Mouse (Mus musculus): ENCODE results near the gene Tgfbr3l. TPM values are rescaled to one million over a fixed set of nuclear protein-coding genes. Genes with fewer than 3 reads are reported as not detected.
A peak's percentile ranks its signal among the peaks of the same experiment; 100 is the strongest.

The Tgfbr3l gene
- polyA plus RNA-seq, 1 experiment from 2014 or later = 2.8 TPM

DNA sequence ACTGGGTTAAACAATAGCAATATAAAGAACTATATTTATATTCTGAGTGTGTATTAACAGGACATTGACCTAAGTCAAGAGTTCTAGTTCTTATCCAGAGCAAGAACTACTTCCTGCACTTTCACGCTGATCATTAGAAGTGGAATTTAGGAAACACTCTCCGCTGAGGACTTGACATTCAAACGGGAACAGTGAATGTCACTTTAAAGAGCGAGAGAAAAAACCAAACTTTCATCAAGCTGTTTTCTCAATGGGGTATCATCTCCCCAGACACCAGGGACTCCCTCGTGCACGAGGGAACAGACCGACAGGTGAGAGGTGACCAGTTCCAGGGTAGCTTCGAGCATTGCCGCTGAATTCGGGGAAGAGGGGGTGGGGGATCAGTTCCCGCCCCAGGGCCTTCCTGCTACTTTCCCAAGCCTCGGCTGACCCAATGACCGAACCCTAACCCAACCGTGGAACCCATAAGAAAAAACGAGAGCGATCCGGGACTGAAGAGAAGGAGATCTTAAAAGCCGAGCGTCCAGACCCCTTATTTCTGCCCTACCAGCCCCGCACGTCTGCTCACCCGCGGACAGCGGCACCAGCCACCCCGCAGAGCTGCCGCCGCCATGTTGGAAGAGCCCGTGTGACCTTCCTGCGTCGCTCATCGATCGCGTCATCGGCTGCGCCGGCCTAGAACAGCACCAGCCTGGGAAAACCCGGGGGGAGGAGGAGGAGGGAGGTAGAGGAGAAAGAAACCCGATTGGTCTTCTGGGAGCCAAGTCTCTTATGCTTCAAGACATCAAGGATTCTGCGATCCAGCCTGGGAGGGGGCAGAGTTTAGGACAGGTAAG is 27.5 kb downstream of the Tgfbr3l start, which contains the start of gene Timm44:
TSS of gene Timm44 (minus strand) at position 639 of the 836 bp plus-strand sequence.
- peak within 1 kb of the TSS; percentile 84 for H3K9ac ChIP-seq (ENCODE audit: low read depth, low read length)
- peak within 1 kb of the TSS; percentile 82 for H3K27ac ChIP-seq (ENCODE audit: low read depth, low read length)
- WGBS = under 1% methylated on average over 39 of the region's 39 CpGs
- H3K9me3 ChIP-seq (ENCODE audit: control insufficient read depth, low read length) = no peaks in the 10 kb centered on the region
- H3K4me1 ChIP-seq (ENCODE audit: control insufficient read depth, insufficient read depth, low read depth, low read length) = peaks cover 9% of the 10 kb centered on the region
- peak within 1 kb of the TSS; percentile 75 for H3K4me2 ChIP-seq (ENCODE audit: low read length)
- peak within 1 kb of the TSS; percentile 76 for H3K4me3 ChIP-seq (ENCODE audit: low read length)
- H3K27me3 ChIP-seq (replicated peaks; ENCODE audit: control insufficient read depth, insufficient read depth, low read length) = no peaks in the 10 kb centered on the region
- ATAC-seq = peak; percentile 98
- peaks cover 13% of the 10 kb centered on the region for H3K36me3 ChIP-seq (ENCODE audit: control insufficient read depth, insufficient read depth, low read length)

DNA sequence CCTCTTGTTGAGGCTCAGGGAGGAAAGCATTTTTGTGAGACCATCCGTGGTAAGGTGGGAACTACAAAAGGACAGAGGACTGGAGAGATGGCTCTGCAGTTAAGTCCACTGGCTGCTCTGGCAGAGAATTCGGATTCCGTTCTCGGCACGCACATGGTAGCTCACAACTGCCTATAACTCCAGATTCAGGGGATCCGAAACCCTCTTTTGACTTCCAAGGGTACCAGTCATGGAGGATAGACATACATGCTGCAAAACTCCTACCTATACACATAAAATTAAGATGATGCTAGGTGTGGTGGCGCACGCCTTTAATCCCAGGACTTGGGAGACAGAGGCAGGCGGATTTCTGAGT is 28.1 kb downstream of the Tgfbr3l start:
- Histone ChIP-seq H3K4me1 (ENCODE audit: control insufficient read depth, insufficient read depth, low read depth, low read length) (peaks cover 9% of the 10 kb centered on the region), H3K27me3 (replicated peaks; ENCODE audit: control insufficient read depth, insufficient read depth, low read length) (no peaks in the 10 kb centered on the region), H3K9ac (ENCODE audit: low read depth, low read length) (peak overlapping the region; percentile 84), H3K36me3 (ENCODE audit: control insufficient read depth, insufficient read depth, low read length) (peaks cover 13% of the 10 kb centered on the region), H3K4me3 (ENCODE audit: low read length) (peak overlapping the region; percentile 76), H3K4me2 (ENCODE audit: low read length) (peak overlapping the region; percentile 75), H3K9me3 (ENCODE audit: control insufficient read depth, low read length) (no peaks in the 10 kb centered on the region), H3K27ac (ENCODE audit: low read depth, low read length) (peak overlapping the region; percentile 82)
- 28% methylated on average over 9 of the region's 9 CpGs for WGBS
- no peak for ATAC-seq

DNA sequence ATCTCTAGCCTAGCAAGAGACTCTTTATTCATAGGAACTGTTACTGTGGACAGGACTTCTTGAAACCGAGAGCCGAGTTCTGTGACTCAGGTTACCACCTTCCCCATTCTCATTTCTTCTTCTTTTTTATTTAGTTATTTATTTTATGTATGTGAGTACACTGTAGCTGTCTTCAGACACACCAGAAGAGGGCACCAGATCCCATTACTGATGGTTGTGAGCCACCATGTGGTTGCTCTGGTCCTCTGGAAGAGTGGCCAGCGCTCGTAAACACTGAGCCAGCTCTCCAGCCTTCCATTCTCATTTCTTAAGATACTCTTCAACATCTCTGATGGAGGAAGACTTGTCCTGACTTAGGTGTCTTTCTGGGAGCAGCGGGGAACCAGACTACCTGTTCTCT is 44.7 kb downstream of the Tgfbr3l start:
- WGBS = 89% methylated on average over 5 of the region's 5 CpGs
- Histone ChIP-seq H3K4me1 (ENCODE audit: control insufficient read depth, insufficient read depth, low read depth, low read length) (no peaks in the 10 kb centered on the region), H3K4me3 (ENCODE audit: low read length) (no peak overlapping the region), H3K9ac (ENCODE audit: low read depth, low read length) (no peak overlapping the region), H3K27ac (ENCODE audit: low read depth, low read length) (no peak overlapping the region), H3K4me2 (ENCODE audit: low read length) (no peak overlapping the region), H3K27me3 (replicated peaks; ENCODE audit: control insufficient read depth, insufficient read depth, low read length) (no peaks in the 10 kb centered on the region), H3K9me3 (ENCODE audit: control insufficient read depth, low read length) (no peaks in the 10 kb centered on the region), H3K36me3 (ENCODE audit: control insufficient read depth, insufficient read depth, low read length) (peaks cover 24% of the 10 kb centered on the region)
- peak; percentile 42; the same call in 1 of the 2 replicates for ATAC-seq

DNA sequence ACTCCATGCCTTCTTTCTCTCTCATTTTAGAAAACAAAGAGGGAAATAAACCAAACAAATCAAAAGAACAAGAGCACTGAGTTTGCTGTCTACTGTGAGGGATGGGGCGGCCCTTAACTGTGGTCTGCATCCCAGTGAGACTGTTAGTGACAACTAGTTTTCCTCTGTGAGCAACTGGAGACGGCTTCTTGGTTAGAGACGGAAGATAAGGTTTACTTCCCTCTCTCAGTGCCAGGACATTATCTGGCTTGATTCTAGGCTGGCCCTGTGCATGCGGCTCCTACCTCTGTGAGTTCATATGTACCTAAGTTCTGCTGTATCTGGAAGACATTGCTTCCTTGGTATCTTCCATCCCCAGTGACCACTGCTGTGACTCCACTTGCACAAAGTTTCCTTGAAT is 49.8 kb downstream of the Tgfbr3l start:
- H3K36me3 ChIP-seq (ENCODE audit: control insufficient read depth, insufficient read depth, low read length) = peaks cover 42% of the 10 kb centered on the region
- ATAC-seq = no peak
- no peaks in the 10 kb centered on the region for H3K4me1 ChIP-seq (ENCODE audit: control insufficient read depth, insufficient read depth, low read depth, low read length)
- no peak overlapping the region for H3K9ac ChIP-seq (ENCODE audit: low read depth, low read length)
- H3K4me2 ChIP-seq (ENCODE audit: low read length) = no peak overlapping the region
- H3K27me3 ChIP-seq (replicated peaks; ENCODE audit: control insufficient read depth, insufficient read depth, low read length) = no peaks in the 10 kb centered on the region
- no peak overlapping the region for H3K4me3 ChIP-seq (ENCODE audit: low read length)
- no peaks in the 10 kb centered on the region for H3K9me3 ChIP-seq (ENCODE audit: control insufficient read depth, low read length)
- H3K27ac ChIP-seq (ENCODE audit: low read depth, low read length) = no peak overlapping the region
- WGBS = 96% methylated on average over 4 of the region's 4 CpGs

Other genes starting within 250 kb of the Tgfbr3l start
- 0.28 and 0.82 TPM in 2 replicates for gene Cd209f, start 142.4 kb upstream of the Tgfbr3l start, polyA plus RNA-seq (2015; fragmentation: Nextera tagmentation; extraction: Ambion mirVana)
- 0.09 TPM in 1 of 2 replicates, not detected in the other for gene Cd209g, start 114.1 kb upstream of the Tgfbr3l start, polyA plus RNA-seq (2015; fragmentation: Nextera tagmentation; extraction: Ambion mirVana)
- gene Evi5l, start 81.6 kb upstream of the Tgfbr3l start, polyA plus RNA-seq (2015; fragmentation: Nextera tagmentation; extraction: Ambion mirVana) = 116 and 126 TPM in 2 replicates
- 42.8 and 43.2 TPM in 2 replicates for gene Prr36, start 30.8 kb upstream of the Tgfbr3l start, polyA plus RNA-seq (2015; fragmentation: Nextera tagmentation; extraction: Ambion mirVana)
- not detected in 2 replicates for gene Lrrc8e, start 21.4 kb upstream of the Tgfbr3l start, polyA plus RNA-seq (2015; fragmentation: Nextera tagmentation; extraction: Ambion mirVana)
- gene Map2k7, start 9.5 kb upstream of the Tgfbr3l start, polyA plus RNA-seq (2015; fragmentation: Nextera tagmentation; extraction: Ambion mirVana) = 24.8 and 28.5 TPM in 2 replicates
- gene Gm49320, start 9.3 kb upstream of the Tgfbr3l start, polyA plus RNA-seq (2015; fragmentation: Nextera tagmentation; extraction: Ambion mirVana) = 0.59 and 0.71 TPM in 2 replicates
- 71.6 and 72.2 TPM in 2 replicates for gene Snapc2, start 4.9 kb downstream of the Tgfbr3l start, polyA plus RNA-seq (2015; fragmentation: Nextera tagmentation; extraction: Ambion mirVana)
- gene Ctxn1, start 11.1 kb downstream of the Tgfbr3l start, polyA plus RNA-seq (2015; fragmentation: Nextera tagmentation; extraction: Ambion mirVana) = 278 and 289 TPM in 2 replicates
- 43.6 and 51.9 TPM in 2 replicates for gene Timm44, start 27.7 kb downstream of the Tgfbr3l start, polyA plus RNA-seq (2015; fragmentation: Nextera tagmentation; extraction: Ambion mirVana)
- 15.5 and 17.2 TPM in 2 replicates for gene Ccl25, start 77.0 kb downstream of the Tgfbr3l start, polyA plus RNA-seq (2015; fragmentation: Nextera tagmentation; extraction: Ambion mirVana)
- gene Elavl1, start 77.2 kb downstream of the Tgfbr3l start, polyA plus RNA-seq (2015; fragmentation: Nextera tagmentation; extraction: Ambion mirVana) = 80.6 and 94.9 TPM in 2 replicates
- 55.7 TPM in 2 replicates for gene Cers4, start 244.8 kb downstream of the Tgfbr3l start, polyA plus RNA-seq (2015; fragmentation: Nextera tagmentation; extraction: Ambion mirVana)